Mouse (Mus musculus) ovary, postnatal 36 days (tissue): ENCODE data around the gene Pard3b.

Experiments
- DNase-seq: peaks from one replicate; pipeline ENCODE4 v3.0.0; 2022; ENCODE audit warnings: low spot score, mixed read lengths

Pard3b gene

GRCm38 (mm10) chr1:62635203-62635602, 996.6 kb downstream of the Pard3b start:
- no peak for DNase-seq

GRCm38 (mm10) chr1:62636906-62637673, 998.5 kb downstream of the Pard3b start:
- no peak for DNase-seq

- DNase-seq: no peak
Measured at GRCm38 (mm10) chr1:62639012-62639411, 1000.4 kb downstream of the Pard3b start.

- DNase-seq: no peak
Measured at GRCm38 (mm10) chr1:62639440-62639839, 1000.8 kb downstream of the Pard3b start.

GRCm38 (mm10) chr1:62644631-62645278, 1006.1 kb downstream of the Pard3b start:
- DNase-seq: no peak

GRCm38 (mm10) chr1:62646812-62647211, 1008.2 kb downstream of the Pard3b start:
- DNase-seq: no peak

- DNase-seq: no peak
Measured at GRCm38 (mm10) chr1:62648116-62648515, 1009.5 kb downstream of the Pard3b start.

- no peak for DNase-seq
Measured at GRCm38 (mm10) chr1:62648591-62648990, 1010.0 kb downstream of the Pard3b start.

- no peak for DNase-seq
Measured at GRCm38 (mm10) chr1:62650491-62650890, 1011.9 kb downstream of the Pard3b start.

- DNase-seq: no peak
Measured at GRCm38 (mm10) chr1:62654436-62654835, 1015.8 kb downstream of the Pard3b start.

GRCm38 (mm10) chr1:62664960-62665645, 1026.5 kb downstream of the Pard3b start:
- DNase-seq: no peak

- no peak for DNase-seq
Measured at GRCm38 (mm10) chr1:62665771-62666730, 1027.4 kb downstream of the Pard3b start.

GRCm38 (mm10) chr1:62666780-62667179, 1028.2 kb downstream of the Pard3b start:
- no peak for DNase-seq

GRCm38 (mm10) chr1:62678611-62679344, 1040.2 kb downstream of the Pard3b start:
- DNase-seq: no peak

GRCm38 (mm10) chr1:62679466-62679865, 1040.8 kb downstream of the Pard3b start:
- DNase-seq: no peak

GRCm38 (mm10) chr1:62682456-62683385, 1044.1 kb downstream of the Pard3b start:
- no peak for DNase-seq

GRCm38 (mm10) chr1:62683498-62683897, 1044.9 kb downstream of the Pard3b start:
- DNase-seq: no peak

GRCm38 (mm10) chr1:62687511-62687910, 1048.9 kb downstream of the Pard3b start:
- no peak for DNase-seq

GRCm38 (mm10) chr1:62691175-62691574, 1052.6 kb downstream of the Pard3b start:
- DNase-seq: no peak
